Mouse (Mus musculus): Measurements from ENCODE around the gene 1700037C18Rik. TPM values are rescaled to one million over a fixed set of nuclear protein-coding genes. Genes with fewer than 3 reads are reported as not detected.

The 1700037C18Rik gene
- polyA plus RNA-seq, 1 experiment from 2014 or later = 7.0 TPM

DNA sequence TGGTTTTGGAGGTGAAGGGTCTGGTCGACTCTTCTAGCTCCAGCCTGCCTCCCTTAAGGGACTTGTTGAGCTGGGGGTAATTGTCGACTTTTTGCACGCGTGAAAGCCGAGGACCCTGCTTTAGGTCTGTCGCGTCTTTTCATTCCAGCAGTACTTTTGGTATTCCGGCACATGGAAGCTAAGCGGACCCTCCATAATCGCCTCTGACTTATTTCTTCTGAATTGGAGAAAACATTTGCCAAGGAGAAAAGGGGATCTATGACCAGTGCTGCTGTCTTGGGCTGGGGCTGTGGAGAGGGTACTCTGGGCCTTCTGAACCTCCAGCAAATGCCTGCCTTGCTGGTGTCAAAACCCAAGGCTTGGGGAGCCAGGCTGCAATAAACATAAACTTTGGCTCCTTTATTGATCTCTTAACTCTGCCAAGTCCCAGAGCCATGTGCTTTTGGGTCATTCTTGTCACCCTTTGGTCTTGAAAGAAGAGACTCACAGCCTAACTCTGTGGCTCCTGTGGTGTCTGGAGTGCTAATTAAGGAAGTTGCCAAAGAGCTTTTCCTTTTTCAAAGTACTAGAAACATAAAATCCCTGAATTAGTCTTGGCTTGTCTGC, 23.3 kb downstream of the 1700037C18Rik start:
- Histone ChIP-seq H3K27me3 (ENCODE audit: control insufficient read depth, insufficient read depth, low read length) (no peaks in the 10 kb centered on the region), H3K9me3 (ENCODE audit: control insufficient read depth, low read length) (no peaks in the 10 kb centered on the region), H3K4me2 (replicated peaks; ENCODE audit: low read depth, low read length) (peak overlapping the region; percentile 75), H3K4me3 (ENCODE audit: low read length) (peak overlapping the region; percentile 94), H3K27ac (ENCODE audit: low read depth, low read length) (peak overlapping the region; percentile 86), H3K9ac (ENCODE audit: low read depth, low read length) (peak overlapping the region; percentile 90), H3K4me1 (ENCODE audit: control insufficient read depth, insufficient read depth, low read length) (peaks cover 7% of the 10 kb centered on the region; the same call in 1 of the 2 replicates), H3K36me3 (ENCODE audit: control insufficient read depth, insufficient read depth, low read length) (no peaks in the 10 kb centered on the region)
- peak; percentile 13; the same call in 1 of the 2 replicates for ATAC-seq (ENCODE audit: low FRiP score, low TSS enrichment)
- WGBS = under 1% methylated on average over 10 of the region's 10 CpGs

DNA sequence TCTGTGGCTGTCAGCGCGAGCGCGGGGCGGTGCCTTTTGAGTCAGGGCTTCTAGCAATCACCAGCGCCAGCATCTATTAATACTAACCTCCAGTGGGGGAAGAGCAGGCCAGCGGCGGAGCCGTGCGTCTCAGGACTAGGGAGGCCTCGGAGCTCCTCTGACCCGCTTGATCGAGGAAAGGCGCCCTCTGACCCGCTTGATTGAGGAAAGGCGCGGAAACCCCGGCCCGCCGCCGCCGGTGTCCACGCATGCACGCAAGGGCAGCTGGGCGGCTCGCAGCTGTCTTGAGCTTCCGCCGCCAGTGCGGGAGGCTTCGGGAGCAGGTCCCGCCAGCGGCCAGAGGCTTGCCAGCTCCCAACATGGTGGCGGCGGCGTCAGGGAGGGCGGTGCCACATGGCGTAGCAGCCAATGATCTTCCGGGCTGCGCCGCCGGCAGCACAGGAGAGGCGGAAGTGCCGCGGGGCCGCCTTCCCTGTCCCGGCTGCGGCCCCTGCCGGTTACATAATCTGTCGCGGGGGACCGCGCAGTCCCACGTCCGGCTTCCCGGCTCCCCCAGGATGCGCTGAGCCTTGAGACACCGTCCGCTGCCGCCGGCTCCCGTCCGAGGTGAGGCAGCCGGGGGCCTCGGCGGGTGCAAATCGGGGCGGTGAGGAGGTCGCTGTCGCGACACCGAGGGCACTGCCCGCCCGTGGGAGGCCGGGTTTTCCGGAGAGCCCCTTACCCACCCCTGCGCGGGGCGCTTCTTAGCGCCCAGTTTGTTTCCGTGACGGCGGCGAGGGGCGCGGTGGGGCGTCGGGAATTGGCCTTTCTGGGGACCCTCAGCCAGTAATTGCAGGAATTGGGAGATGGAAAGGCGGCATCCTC, 24.1 kb downstream of the 1700037C18Rik start, which contains the start of the genes Zfp597 and Gm20695:
Gene Zfp597, minus strand, starts transcription at position 361 of the 864 bp plus-strand sequence.
Gene Gm20695, plus strand, starts transcription at position 448 of the 864 bp plus-strand sequence.
- H3K27me3 ChIP-seq (ENCODE audit: control insufficient read depth, insufficient read depth, low read length) = no peaks in the 10 kb centered on the region
- ATAC-seq (ENCODE audit: low FRiP score, low TSS enrichment) = peak; percentile 99
- peak within 1 kb of the TSS; percentile 75 for H3K4me2 ChIP-seq (replicated peaks; ENCODE audit: low read depth, low read length)
- under 1% methylated on average over 84 of the region's 88 CpGs for WGBS
- peak within 1 kb of the TSS; percentile 90 for H3K9ac ChIP-seq (ENCODE audit: low read depth, low read length)
- H3K4me3 ChIP-seq (ENCODE audit: low read length) = peak within 1 kb of the TSS; percentile 94
- H3K4me1 ChIP-seq (ENCODE audit: control insufficient read depth, insufficient read depth, low read length) = peaks cover 7% of the 10 kb centered on the region; the same call in 1 of the 2 replicates
- H3K9me3 ChIP-seq (ENCODE audit: control insufficient read depth, low read length) = no peaks in the 10 kb centered on the region
- H3K27ac ChIP-seq (ENCODE audit: low read depth, low read length) = peak within 1 kb of the TSS; percentile 86
- H3K36me3 ChIP-seq (ENCODE audit: control insufficient read depth, insufficient read depth, low read length) = no peaks in the 10 kb centered on the region

DNA sequence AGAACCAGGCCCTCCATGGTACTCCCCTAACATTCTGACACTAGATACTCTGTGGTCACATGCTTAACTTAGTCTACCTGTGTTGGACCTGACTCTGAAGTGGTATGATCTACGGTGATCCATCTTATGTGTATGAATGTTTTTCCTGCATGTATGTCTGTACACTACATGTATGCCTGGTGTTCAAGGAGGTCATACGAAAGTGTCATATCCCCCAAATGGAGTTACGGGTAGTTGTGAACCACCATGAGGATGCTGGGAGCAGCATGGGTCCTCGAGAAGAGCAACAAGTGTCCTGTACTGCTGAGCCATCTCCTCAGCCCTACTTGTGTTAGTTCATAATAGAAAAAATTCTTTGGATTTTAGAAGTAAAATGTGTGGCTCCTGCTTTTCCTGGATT, 32.1 kb downstream of the 1700037C18Rik start:
- Histone ChIP-seq H3K4me2 (replicated peaks; ENCODE audit: low read depth, low read length) (no peak overlapping the region), H3K9ac (ENCODE audit: low read depth, low read length) (no peak overlapping the region), H3K27me3 (ENCODE audit: control insufficient read depth, insufficient read depth, low read length) (no peaks in the 10 kb centered on the region), H3K9me3 (ENCODE audit: control insufficient read depth, low read length) (no peaks in the 10 kb centered on the region), H3K36me3 (ENCODE audit: control insufficient read depth, insufficient read depth, low read length) (peaks cover 2% of the 10 kb centered on the region; the same call in 1 of the 2 replicates), H3K4me3 (ENCODE audit: low read length) (no peak overlapping the region), H3K4me1 (ENCODE audit: control insufficient read depth, insufficient read depth, low read length) (0 out of 2 replicates have a peak, but pooled peaks cover 3% of the 10 kb centered on the region), H3K27ac (ENCODE audit: low read depth, low read length) (no peak overlapping the region)
- WGBS = 95% methylated on average over 4 of the region's 4 CpGs
- no peak for ATAC-seq (ENCODE audit: low FRiP score, low TSS enrichment)

DNA sequence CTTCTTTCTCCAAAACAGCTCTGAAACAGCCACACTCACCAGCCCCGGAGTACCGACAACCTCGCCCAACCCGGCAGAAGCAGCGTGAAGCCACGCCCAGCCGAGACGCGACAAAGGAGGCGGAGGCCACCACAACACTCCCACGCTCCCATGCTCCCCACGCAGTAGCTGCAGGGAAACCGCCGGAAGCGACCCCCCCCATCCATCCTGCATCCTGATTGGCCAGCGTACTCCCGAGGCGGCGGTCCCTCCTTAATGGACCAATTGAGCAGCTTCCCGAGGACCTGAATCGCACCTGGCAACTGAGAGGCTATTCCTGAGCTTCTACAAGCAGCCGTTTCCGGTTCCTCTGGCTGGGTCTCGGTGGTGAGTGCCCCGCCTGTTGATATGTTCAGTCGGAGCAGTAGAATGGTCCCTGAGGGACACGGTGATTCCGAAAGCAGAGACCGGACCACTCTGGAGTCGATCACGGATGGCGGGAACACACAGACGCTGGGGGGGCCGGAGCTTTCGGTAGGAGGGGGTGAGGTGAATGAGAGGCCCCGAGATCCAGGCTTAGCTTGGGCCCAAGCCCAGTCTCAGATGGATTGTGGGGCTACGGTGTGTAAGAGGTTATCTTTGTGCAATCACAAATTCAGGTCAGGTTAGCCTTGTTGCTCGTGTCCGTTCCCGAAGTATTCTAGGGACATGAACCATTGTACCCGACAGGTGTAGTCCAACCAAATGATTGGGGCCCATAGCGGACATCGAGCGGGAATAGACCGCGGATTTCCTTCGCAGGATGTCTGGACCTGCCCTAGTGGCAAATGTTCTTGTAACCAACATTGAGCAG, 36.1 kb downstream of the 1700037C18Rik start, which contains the start of gene Naa60:
Gene Naa60, plus strand, starts transcription at position 160 of the 832 bp plus-strand sequence.
- H3K9me3 ChIP-seq (ENCODE audit: control insufficient read depth, low read length) = no peaks in the 10 kb centered on the region
- peak within 1 kb of the TSS; percentile 31; the same call in 1 of the 2 replicates for H3K27ac ChIP-seq (ENCODE audit: low read depth, low read length)
- H3K4me3 ChIP-seq (ENCODE audit: low read length) = peak within 1 kb of the TSS; percentile 57
- H3K27me3 ChIP-seq (ENCODE audit: control insufficient read depth, insufficient read depth, low read length) = no peaks in the 10 kb centered on the region
- peaks cover 14% of the 10 kb centered on the region; the same call in 1 of the 2 replicates for H3K36me3 ChIP-seq (ENCODE audit: control insufficient read depth, insufficient read depth, low read length)
- H3K4me2 ChIP-seq (replicated peaks; ENCODE audit: low read depth, low read length) = peak within 1 kb of the TSS; percentile 62
- ATAC-seq (ENCODE audit: low FRiP score, low TSS enrichment) = peak; percentile 99
- 0 out of 2 replicates have a peak, but pooled peaks cover 8% of the 10 kb centered on the region for H3K4me1 ChIP-seq (ENCODE audit: control insufficient read depth, insufficient read depth, low read length)
- WGBS = 4% methylated on average over 47 of the region's 47 CpGs
- H3K9ac ChIP-seq (ENCODE audit: low read depth, low read length) = peak within 1 kb of the TSS; percentile 63

DNA sequence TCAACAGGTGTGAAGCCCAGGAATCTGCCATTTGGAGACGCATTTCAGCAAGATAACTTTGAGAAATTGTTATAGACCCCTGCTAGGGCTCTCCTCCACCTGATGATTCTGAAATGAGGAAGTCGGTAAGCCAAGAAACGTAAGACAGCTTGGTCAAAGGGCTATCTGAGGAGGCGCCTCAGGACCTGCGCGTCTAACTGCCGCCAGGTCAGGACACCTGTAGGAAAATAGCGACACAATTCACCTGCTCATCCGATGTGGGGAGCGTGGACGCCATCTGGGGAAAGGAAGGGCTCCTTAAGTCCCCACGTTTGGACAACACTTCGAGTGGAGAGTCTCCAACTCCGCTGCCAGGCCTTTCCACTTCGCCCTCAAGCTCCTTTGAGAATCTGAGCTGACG, 36.7 kb downstream of the 1700037C18Rik start:
- Histone ChIP-seq H3K27me3 (ENCODE audit: control insufficient read depth, insufficient read depth, low read length) (no peaks in the 10 kb centered on the region), H3K9ac (ENCODE audit: low read depth, low read length) (peak overlapping the region; percentile 63), H3K27ac (ENCODE audit: low read depth, low read length) (no peak overlapping the region), H3K4me1 (ENCODE audit: control insufficient read depth, insufficient read depth, low read length) (0 out of 2 replicates have a peak, but pooled peaks cover 8% of the 10 kb centered on the region), H3K9me3 (ENCODE audit: control insufficient read depth, low read length) (no peaks in the 10 kb centered on the region), H3K36me3 (ENCODE audit: control insufficient read depth, insufficient read depth, low read length) (peaks cover 15% of the 10 kb centered on the region; the same call in 1 of the 2 replicates), H3K4me3 (ENCODE audit: low read length) (peak overlapping the region; percentile 57), H3K4me2 (replicated peaks; ENCODE audit: low read depth, low read length) (peak overlapping the region; percentile 62)
- 2% methylated on average over 16 of the region's 16 CpGs for WGBS
- ATAC-seq (ENCODE audit: low FRiP score, low TSS enrichment) = peak; percentile 11

DNA sequence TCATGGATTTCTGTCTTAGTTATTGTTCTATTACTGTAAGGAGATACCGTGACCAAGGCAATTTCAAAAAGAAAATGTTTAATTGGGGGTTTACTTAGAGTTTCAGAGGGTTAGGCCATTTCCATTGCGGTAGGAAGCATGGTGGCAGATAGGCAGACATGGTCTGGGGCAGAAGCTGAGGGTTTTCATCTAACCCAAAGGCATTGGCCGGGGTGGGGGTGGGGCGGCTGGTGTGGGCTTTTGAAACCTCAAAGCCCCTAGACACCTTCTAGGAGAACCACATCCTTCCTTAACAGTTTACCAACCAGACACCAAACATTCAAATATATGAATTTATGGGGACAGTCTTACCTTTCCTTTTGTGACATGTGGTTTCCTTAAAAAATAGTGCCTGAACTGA, 49.2 kb downstream of the 1700037C18Rik start:
- ATAC-seq (ENCODE audit: low FRiP score, low TSS enrichment) = no peak
- H3K4me2 ChIP-seq (replicated peaks; ENCODE audit: low read depth, low read length) = no peak overlapping the region
- H3K9ac ChIP-seq (ENCODE audit: low read depth, low read length) = no peak overlapping the region
- no peak overlapping the region for H3K4me3 ChIP-seq (ENCODE audit: low read length)
- H3K27ac ChIP-seq (ENCODE audit: low read depth, low read length) = no peak overlapping the region
- no peaks in the 10 kb centered on the region for H3K9me3 ChIP-seq (ENCODE audit: control insufficient read depth, low read length)
- 92% methylated on average over 4 of the region's 4 CpGs for WGBS
- no peaks in the 10 kb centered on the region for H3K4me1 ChIP-seq (ENCODE audit: control insufficient read depth, insufficient read depth, low read length)
- H3K36me3 ChIP-seq (ENCODE audit: control insufficient read depth, insufficient read depth, low read length) = peaks cover 18% of the 10 kb centered on the region; the same call in 1 of the 2 replicates
- H3K27me3 ChIP-seq (ENCODE audit: control insufficient read depth, insufficient read depth, low read length) = no peaks in the 10 kb centered on the region

DNA sequence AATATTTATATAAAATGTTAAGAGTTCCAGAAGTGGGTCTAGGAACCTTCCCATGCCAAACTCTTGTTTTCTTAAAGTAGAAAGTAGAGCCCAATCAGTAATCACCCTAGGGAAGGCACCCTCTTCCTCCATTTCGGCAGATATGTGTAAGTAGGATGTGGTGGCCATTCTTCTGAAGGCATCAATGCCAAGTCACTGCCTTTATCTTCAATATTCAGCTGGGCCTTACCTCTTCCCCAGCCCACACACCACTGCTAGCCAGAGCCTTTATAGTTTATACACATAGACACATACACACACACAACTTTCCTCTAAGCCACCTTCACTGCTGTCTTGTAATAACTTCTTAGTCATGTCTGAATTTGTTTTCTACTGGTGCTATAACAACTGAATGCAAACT, 52.7 kb downstream of the 1700037C18Rik start:
- no peaks in the 10 kb centered on the region for H3K27me3 ChIP-seq (ENCODE audit: control insufficient read depth, insufficient read depth, low read length)
- H3K4me3 ChIP-seq (ENCODE audit: low read length) = no peak overlapping the region

DNA sequence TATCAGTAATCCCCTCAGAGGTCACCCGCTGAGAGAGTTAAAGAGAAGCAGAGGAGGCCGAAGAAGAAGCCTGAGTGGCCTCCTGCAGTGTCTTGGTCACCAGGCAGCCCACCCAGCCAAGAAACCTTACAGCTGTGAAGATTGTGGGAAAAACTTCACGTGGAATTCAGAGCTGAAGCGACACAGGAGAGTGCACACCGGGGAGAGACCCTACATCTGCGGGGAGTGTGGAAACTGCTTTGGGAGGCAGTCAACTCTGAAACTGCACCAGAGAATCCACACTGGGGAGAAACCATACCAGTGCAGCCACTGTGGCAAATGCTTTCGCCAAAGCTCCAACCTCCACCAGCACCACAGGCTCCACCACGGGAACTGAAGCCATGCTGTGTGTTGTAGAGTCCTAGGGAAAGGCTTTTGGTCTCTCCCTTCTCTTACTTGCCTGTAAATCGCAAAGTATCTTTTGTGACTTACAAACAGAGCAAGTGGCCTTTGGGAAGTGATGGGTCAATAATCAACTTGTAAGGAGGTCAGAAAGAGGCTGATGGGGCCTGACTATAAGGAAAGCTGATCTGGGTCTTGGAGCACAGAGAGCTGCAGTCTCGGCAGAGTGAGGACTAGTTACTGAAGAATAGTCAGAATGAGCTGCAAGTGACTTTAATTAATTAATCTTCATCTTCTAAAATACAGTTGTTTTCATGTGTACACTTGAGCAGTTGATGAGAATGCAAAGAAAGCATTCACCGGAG, 53.9 kb downstream of the 1700037C18Rik start:
- H3K36me3 ChIP-seq (ENCODE audit: control insufficient read depth, insufficient read depth, low read length) = no peaks in the 10 kb centered on the region
- H3K27me3 ChIP-seq (ENCODE audit: control insufficient read depth, insufficient read depth, low read length) = no peaks in the 10 kb centered on the region
- H3K9ac ChIP-seq (ENCODE audit: low read depth, low read length) = no peak overlapping the region
- WGBS = 40% methylated on average over 11 of the region's 11 CpGs
- no peak overlapping the region for H3K4me2 ChIP-seq (replicated peaks; ENCODE audit: low read depth, low read length)
- H3K4me1 ChIP-seq (ENCODE audit: control insufficient read depth, insufficient read depth, low read length) = no peaks in the 10 kb centered on the region
- no peaks in the 10 kb centered on the region for H3K9me3 ChIP-seq (ENCODE audit: control insufficient read depth, low read length)
- ATAC-seq (ENCODE audit: low FRiP score, low TSS enrichment) = peak; percentile 81; the same call in 1 of the 2 replicates
- peak overlapping the region; percentile 59; the same call in 1 of the 2 replicates for H3K27ac ChIP-seq (ENCODE audit: low read depth, low read length)
- H3K4me3 ChIP-seq (ENCODE audit: low read length) = no peak overlapping the region

More for the DNA sequence above, 52.7 kb downstream of the 1700037C18Rik start:
- Histone ChIP-seq H3K9me3 (ENCODE audit: control insufficient read depth, low read length) (no peaks in the 10 kb centered on the region), H3K4me2 (replicated peaks; ENCODE audit: low read depth, low read length) (no peak overlapping the region), H3K27ac (ENCODE audit: low read depth, low read length) (no peak overlapping the region), H3K9ac (ENCODE audit: low read depth, low read length) (no peak overlapping the region), H3K4me1 (ENCODE audit: control insufficient read depth, insufficient read depth, low read length) (no peaks in the 10 kb centered on the region), H3K36me3 (ENCODE audit: control insufficient read depth, insufficient read depth, low read length) (0 out of 2 replicates have a peak, but pooled peaks cover under 1% of the 10 kb centered on the region)
- ATAC-seq (ENCODE audit: low FRiP score, low TSS enrichment) = no peak
- 81% methylated on average over 1 of the region's 1 CpGs for WGBS

Data from kidney, embryonic 14.5 days (tissue).